Mouse (Mus musculus) embryo, embryonic 11 days (tissue): ENCODE results near the gene Rs1.
A peak's percentile ranks its signal among the peaks of the same experiment; 100 is the strongest.
"Not testable (repeated sequence)": the region's sequence is repeated elsewhere in the genome, so short reads cannot be mapped to it uniquely, and the experiment has no call there.

Experiments used
- DNase-seq: peaks from one replicate; pipeline ENCODE4 v3.0.0-alpha.2; 2015

Rs1 gene

GRCm38 (mm10) chrX:160767713-160768112 is at the start of gene Rs1:
Gene Rs1, plus strand, starts transcription at chrX:160768013.
- DNase-seq, result no peak

- no peak for DNase-seq
Measured at GRCm38 (mm10) chrX:160735650-160736049, 32.2 kb upstream of the Rs1 start, which contains the start of gene Ppef1. Gene Ppef1, minus strand, starts transcription at chrX:160735765.

- no peak for DNase-seq
Measured at GRCm38 (mm10) chrX:160745399-160745798, 22.4 kb upstream of the Rs1 start.

- no peak for DNase-seq
Measured at GRCm38 (mm10) chrX:160748653-160749052, 19.2 kb upstream of the Rs1 start.

GRCm38 (mm10) chrX:160750808-160751207 is 17.0 kb upstream of the Rs1 start:
- no peak for DNase-seq

GRCm38 (mm10) chrX:160765389-160766232 is 2.2 kb upstream of the Rs1 start:
- peak; percentile 83 for DNase-seq

GRCm38 (mm10) chrX:160766233-160766616 is 1.6 kb upstream of the Rs1 start:
- DNase-seq, result peak; percentile 59

- not testable (repeated sequence) for DNase-seq
Measured at GRCm38 (mm10) chrX:160769622-160770021, 1.8 kb downstream of the Rs1 start.

GRCm38 (mm10) chrX:160773033-160773432 is 5.2 kb downstream of the Rs1 start:
- no peak for DNase-seq

- no peak for DNase-seq
Measured at GRCm38 (mm10) chrX:160782276-160782675, 14.5 kb downstream of the Rs1 start.

- no peak for DNase-seq
Measured at GRCm38 (mm10) chrX:160794920-160795319, 27.1 kb downstream of the Rs1 start.

- no peak for DNase-seq
Measured at GRCm38 (mm10) chrX:160804409-160805150, 36.8 kb downstream of the Rs1 start.

- no peak for DNase-seq
Measured at GRCm38 (mm10) chrX:160808226-160808625, 40.4 kb downstream of the Rs1 start.
